Mouse (Mus musculus) macrophage (primary cell): ENCODE results near the gene Esrrg. TPM values are rescaled to one million over a fixed set of nuclear protein-coding genes. Genes with fewer than 3 reads are reported as not detected.

ENCODE experiments used
- H3K27ac ChIP-seq: fragments of 350-480 bp; formaldehyde crosslinking; 2 replicates; pipeline ENCODE4 v1.9.0; 2021
- H3K36me3 ChIP-seq: fragments of 350-480 bp; formaldehyde crosslinking; 2 replicates; pipeline ENCODE4 v1.9.0; 2021; ENCODE audit errors: inconsistent target
- H3K4me3 ChIP-seq: fragments of 350-480 bp; formaldehyde crosslinking; 2 replicates; pipeline ENCODE4 v1.9.0; 2021; ENCODE audit errors: inconsistent target
- H3K79me2 ChIP-seq: fragments of 350-480 bp; formaldehyde crosslinking; 2 replicates; pipeline ENCODE4 v1.9.0; 2021; ENCODE audit errors: inconsistent target
- WGBS: methylation state at CpG from one replicate; pipeline ENCODE4 v1.1.7; 2026; ENCODE audit warnings: inconsistent platforms; ENCODE audit not compliant: missing documents; 5-methylcytosine and 5-hydroxymethylcytosine counted together
- polyA plus RNA-seq: library from polyadenylated mRNA; stranded (reverse); fragments of 250-400 nt; gene quantifications from 3 replicates; pipeline ENCODE4 v1.2.4, GENCODE M21; 2018; ENCODE audit warnings: inconsistent platforms

Gene Esrrg
- polyA plus RNA-seq, 1 experiment from 2014 or later: not detected

- 51% methylated on average over 4 of the region's 4 CpGs for WGBS
- Histone ChIP-seq H3K36me3 (no peaks in the 10 kb centered on the region), H3K27ac (no peak overlapping the region), H3K79me2 (no peaks in the 10 kb centered on the region), H3K4me3 (no peak overlapping the region)
Measured at GRCm38 (mm10) chr1:188221226-188221792, 612.7 kb downstream of the Esrrg start.

GRCm38 (mm10) chr1:188233036-188233724, 624.6 kb downstream of the Esrrg start:
- H3K27ac ChIP-seq: no peak overlapping the region
- no peaks in the 10 kb centered on the region for H3K79me2 ChIP-seq
- no peak overlapping the region for H3K4me3 ChIP-seq
- no peaks in the 10 kb centered on the region for H3K36me3 ChIP-seq
- WGBS: 79% methylated on average over 5 of the region's 5 CpGs

- Histone ChIP-seq H3K36me3 (no peaks in the 10 kb centered on the region), H3K27ac (no peak overlapping the region), H3K79me2 (no peaks in the 10 kb centered on the region), H3K4me3 (no peak overlapping the region)
Measured at GRCm38 (mm10) chr1:188238636-188239035, 630.0 kb downstream of the Esrrg start.

- Histone ChIP-seq H3K4me3 (no peak overlapping the region), H3K36me3 (no peaks in the 10 kb centered on the region), H3K27ac (no peak overlapping the region), H3K79me2 (no peaks in the 10 kb centered on the region)
- 90% methylated on average over 10 of the region's 10 CpGs for WGBS
Measured at GRCm38 (mm10) chr1:188241766-188242165, 633.2 kb downstream of the Esrrg start.

- WGBS: 93% methylated on average over 6 of the region's 7 CpGs
- no peaks in the 10 kb centered on the region for H3K36me3 ChIP-seq
- H3K27ac ChIP-seq: no peak overlapping the region
- H3K79me2 ChIP-seq: no peaks in the 10 kb centered on the region
- H3K4me3 ChIP-seq: no peak overlapping the region
Measured at GRCm38 (mm10) chr1:188257500-188257899, 648.9 kb downstream of the Esrrg start.

GRCm38 (mm10) chr1:188260259-188261107, 651.9 kb downstream of the Esrrg start:
- Histone ChIP-seq H3K36me3 (no peaks in the 10 kb centered on the region), H3K27ac (no peak overlapping the region), H3K4me3 (no peak overlapping the region), H3K79me2 (no peaks in the 10 kb centered on the region)
- 80% methylated on average over 6 of the region's 6 CpGs for WGBS

- 78% methylated on average over 10 of the region's 10 CpGs for WGBS
Measured at GRCm38 (mm10) chr1:188261903-188262682, 653.5 kb downstream of the Esrrg start, which contains the start of gene Ush2a. Gene Ush2a, plus strand, starts transcription at chr1:188262023.

More at GRCm38 (mm10) chr1:188261903-188262682, 653.5 kb downstream of the Esrrg start, which contains the start of gene Ush2a:
- H3K4me3 ChIP-seq: no peak within 1 kb of the TSS
- no peak within 1 kb of the TSS for H3K27ac ChIP-seq
- no peaks in the 10 kb centered on the region for H3K79me2 ChIP-seq
- H3K36me3 ChIP-seq: no peaks in the 10 kb centered on the region
